Mouse (Mus musculus): Measurements from ENCODE around the gene Rdh5.

Gene Rdh5

DNA sequence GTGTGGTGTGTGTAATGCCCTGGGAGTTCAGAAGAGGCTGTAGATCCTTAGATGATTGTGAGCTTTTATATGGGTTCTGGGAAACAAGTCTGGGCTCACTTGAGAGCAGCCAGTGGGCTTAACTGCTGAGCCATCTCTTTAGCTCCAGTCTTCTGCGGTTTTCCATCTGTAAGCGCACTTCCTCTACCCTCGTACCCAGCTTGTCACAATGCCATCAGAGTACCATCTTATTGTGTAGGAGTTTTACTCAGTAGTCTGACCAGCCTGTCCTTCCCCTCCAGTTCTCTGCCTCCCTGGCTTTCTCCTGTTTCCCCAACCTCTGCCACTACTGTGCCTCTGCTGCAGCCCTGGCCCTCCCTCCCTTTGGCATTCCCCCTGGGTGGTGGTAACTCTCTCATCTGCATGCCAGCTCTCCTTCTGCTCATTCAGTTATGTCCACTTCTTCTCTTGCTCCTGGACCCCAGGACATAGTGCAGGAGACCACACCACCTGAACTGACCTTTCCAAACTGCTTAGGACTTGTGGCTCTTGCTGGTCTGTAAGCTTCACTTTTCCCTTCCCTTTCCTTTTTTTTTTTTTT is 20.2 kb downstream of the Rdh5 start:
- DNase-seq, result peak; percentile 90

DNA sequence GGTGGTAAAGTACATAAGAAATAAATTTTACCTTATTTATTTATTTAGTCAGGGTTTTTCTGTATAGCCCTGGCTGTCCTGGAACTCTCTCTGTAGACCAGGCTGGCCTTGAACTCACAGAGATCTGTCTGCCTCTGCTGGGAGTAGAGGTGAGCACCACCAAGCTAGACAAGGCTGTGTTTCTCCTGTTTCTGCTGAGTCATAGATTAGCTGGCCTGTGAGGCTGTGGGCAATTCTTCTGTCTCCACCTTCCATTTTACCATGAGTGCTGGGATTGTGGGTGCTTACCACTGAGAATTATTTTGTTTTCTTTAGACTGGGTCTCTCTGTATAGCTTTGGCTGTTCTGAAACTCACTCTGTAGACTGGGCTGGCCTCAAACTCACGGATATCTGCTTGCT is 21.3 kb downstream of the Rdh5 start:
- DNase-seq, result no peak

DNA sequence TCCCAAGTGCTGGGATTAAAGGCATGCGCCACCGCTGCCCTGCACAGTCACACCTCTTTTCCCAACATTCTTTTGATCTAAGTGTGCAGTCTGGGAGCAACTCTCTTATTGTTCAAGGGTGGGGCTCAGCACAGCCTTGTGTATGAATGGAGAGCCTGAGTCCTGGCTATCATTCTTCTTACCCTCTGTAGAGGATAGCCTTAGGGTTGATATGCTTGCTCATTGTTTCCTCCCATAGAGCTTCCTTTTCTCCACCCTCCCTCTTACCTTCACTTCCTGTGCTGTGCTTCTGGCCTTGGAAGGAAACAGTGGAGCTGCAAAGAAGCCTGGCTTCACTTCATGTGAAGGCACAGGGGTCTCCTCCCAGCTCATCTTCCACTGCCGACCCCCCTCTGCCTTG is 22.0 kb downstream of the Rdh5 start, which contains the start of gene Cd63:
TSS of gene Cd63 (plus strand) at position 292 of the 400 bp plus-strand sequence.
- DNase-seq, result peak; percentile 84

DNA sequence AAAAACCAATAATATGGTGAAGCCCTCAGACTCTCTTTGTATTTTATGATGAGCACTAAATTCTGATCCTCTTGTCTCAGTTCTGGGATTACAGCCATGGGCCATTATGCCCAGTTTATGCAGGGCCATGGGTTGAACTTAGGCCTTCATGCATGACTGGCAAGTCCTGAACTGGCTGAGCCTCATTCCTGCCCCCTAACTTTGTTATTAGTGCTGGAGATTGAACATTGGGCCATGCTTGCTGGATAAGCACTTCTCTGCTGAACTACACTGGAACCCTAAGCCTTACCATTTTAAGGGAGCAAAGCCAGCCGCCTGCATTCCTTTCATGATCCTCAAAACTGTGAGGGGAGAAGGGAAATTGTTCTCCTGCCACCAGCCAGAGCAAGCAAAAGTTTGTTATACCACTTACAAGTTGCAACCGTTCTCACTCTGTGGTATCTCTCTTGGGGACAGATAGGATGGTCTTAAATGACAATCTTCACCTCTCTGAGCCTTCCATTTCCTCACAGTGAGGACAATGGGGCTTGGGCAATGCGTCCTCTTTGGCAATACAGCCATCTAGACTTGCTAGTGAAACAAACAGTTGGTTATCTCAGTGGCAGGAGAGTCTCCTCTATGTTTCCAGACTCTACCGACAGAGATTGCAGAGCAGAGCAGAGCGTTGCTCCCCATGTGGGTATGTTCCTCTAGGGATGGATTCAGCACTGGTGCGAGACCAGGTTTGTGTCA is 22.8 kb downstream of the Rdh5 start:
- DNase-seq, result no peak

DNA sequence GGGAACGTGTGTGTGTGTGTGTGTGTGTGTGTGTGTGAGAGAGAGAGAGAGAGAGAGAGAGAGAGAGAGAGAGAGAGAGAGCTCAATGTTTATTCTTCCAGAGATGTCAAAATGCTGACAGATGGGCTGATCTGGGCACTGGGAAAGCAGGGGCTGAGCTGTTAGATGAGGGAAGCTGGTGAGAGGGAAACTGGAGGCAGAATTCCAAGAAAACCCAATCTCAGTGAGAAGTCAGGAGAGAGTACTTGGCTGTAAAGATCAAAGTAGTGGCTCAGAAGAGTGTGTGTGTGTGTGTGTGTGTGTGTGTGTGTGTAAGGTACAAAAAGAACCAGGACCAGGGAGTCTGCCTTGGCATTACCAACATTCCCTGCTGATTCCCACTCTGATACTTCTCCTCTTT is 25.2 kb downstream of the Rdh5 start:
- no peak for DNase-seq

DNA sequence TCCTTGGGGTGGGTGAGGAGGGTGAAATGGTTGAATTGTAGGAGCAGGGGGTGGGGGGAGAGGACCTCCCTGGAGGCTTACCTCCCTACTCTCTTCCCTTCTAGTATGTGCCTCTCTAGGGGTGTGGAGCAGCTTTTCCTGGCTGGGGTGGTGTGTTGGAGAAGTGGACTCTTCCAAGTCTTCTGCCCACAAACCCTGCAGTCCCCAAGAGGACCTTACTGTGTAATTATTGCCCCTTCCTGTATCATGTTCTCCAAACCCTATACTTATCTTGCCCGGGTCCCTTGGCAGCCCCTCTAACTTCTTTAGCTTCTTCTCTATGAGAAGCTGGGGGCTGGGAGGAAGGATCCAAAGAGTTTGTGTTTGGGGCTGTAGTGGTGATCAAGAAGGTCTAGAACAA is 25.9 kb downstream of the Rdh5 start:
- no peak for DNase-seq

DNA sequence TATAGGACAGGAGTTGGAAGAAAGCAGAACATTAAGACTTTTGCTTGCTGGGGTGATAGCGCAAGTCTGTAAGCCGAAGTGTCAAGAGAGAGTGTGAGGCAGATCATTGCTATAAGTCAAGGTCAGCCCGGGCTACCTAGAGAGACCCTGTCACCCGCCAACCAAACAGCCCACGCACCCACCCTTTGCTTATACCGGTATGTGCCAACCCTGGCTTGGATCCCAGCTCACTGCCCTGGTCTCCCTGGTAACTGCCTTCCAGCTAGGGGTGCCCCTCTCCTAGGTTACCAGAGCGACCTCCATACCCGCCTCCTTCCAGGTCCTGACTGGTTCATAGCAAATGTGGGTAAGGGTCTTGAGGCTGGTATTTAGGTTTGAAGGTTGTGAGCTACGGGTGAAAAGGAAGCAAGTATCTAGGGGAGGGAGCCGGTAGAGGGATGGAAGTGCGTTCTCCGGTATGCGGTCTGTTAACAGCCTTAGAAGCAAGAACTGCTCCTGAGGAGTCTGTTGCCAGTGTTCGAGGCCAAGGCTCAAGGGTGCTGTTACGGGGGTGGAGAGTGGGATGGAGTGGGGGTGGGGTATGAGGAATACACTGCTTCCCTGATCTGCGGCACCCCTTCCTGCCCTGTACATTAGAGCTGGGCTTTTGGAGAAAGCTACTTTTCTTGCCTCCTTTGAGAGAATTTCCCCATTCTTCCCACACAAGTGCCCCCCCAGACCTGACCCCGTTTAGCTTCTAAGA is 26.6 kb downstream of the Rdh5 start:
- peak; percentile 94 for DNase-seq

DNA sequence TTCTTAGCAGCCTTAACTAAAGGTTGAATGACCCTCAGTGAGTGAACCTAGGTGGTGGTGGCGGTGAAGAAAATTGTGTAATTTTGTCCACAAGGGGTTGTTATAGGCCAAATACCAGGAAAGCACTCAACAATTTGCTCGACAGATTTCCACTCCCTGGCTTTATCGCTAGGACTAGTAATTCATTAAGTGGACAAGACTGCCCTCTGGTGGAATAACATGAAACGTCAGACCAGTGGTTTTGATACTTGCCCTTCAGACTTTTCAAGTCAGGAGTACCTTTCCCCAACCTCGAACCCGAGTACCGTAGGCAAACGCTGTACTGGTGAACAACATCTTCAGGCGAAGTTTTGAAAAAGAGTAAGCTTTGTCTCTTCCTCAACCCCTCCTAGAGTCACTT is 27.3 kb downstream of the Rdh5 start:
- peak; percentile 93 for DNase-seq

DNA sequence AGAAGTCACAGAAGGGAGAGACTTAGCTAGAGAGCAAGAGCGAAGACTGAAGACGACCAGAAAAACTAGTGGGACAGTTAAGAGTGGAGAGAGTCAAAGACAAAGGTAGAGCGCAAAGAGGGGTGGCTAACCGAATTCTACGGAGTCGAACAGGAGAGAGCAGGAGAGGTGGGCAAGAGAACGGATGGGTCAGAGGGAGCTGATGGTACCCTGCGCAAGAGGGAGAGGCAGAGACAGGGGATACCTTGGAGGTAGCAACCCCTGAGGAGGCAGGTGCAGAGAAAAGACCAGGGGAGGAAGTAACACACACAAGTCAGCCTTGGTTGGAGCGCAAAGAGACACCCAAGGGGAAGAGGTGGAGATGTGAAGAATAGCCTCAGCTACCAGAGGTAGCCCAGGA is 30.4 kb downstream of the Rdh5 start:
- DNase-seq, result peak; percentile 82

DNA sequence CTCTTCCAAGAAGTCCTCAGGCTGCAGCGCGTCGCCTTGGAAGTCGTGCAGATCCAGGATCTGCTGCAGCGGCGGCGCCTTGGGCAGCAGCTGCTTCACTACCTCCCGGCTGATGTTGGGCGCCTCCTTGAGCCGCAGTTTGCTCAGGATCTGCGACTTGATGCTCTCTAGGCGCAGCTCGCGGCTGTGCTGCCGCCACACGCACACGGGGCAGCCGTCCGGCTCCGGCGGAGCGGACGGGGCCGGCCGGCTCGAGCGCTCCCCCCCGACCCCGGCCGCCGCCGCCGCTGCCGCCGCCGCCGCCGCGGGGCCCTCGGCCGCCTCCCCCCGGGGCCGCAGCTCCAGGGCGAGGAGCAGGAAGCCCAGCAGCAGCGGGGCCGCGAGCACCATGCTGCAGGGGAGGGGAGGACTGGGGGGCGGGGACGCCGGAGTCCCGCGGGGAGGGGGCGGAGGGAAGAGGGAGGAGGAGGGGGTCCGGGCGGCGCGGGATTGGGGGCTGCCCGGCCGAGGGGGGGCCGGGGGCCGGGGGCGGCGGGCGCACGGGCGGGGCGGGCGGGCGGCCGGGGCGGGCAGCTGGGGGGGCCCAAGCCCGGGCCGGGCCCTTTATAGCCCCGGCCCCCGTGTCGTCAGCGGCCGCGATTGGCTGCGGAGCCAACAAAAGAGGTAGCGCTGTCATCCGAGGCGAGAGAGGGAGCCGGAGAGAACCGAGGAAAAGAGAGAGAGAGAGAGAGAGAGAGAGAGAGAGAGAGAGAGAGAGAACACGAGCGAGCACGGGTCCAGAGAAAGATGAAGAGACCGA is 31.2 kb downstream of the Rdh5 start, which contains the start of gene Gdf11:
TSS of gene Gdf11 (minus strand) at position 423 of the 799 bp plus-strand sequence.
- DNase-seq, result peak; percentile 96

DNA sequence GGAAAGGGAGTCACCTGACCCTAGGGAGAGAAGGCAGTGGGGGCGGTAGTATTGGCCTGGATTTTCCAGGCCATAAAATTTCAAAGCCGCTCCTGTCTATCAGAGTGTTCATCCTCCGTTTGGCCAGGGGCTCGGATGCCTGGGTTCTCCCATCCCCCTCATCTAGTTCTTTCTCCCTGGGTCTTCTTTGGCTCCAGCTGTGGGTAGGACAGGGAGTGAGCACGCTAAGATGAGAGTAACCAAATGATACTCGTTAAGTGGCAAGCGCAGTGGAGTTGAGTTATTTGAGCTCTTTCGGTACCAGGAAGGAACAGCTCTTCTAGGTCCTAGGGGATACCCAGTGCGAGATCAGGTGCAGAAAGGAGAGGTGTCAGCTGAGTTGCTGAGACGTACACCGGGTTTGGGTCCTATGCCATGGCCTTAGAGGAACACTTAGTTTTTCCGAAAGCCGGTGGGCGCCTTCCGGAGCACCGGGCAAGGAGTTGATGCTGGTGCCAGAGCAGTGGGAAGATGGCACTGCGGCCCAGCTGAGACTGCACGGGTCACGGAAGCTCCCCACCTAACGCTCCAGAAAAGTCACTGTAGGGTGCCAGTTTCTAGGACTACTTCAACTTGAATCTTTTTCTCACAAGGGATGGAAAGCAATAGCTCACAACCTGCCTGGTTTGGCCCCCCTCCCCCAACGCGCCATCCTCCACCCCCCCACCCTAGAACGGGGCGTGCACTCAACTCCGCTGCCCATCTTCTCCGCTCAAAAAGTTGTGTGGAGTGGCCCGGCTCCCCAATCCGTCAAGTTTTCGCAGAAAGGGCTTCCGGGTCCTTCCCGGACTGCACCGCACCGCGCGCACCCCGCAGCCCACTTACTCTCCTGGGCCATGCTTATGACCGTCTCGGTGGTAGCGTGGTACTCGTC is 32.0 kb downstream of the Rdh5 start:
- DNase-seq, result peak; percentile 92

DNA sequence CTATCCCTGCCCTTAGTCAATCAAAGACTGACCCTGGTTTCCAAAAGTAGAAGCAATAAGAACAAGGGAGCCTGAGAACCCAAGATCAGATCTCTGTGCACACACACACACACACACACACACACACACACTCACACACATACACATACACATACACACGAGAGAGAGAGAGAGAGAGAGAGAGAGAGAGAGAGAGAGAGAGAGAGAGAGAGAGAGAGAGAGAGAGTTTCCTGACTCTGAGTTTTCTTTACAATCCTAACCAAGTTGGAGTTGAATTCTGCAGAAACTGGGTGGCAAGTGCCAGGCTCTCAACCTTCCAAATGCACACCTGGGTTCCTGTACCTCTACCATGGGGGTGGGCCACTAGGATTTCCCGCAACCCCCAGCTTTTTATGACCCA is 32.8 kb downstream of the Rdh5 start:
- DNase-seq, result no peak

DNA sequence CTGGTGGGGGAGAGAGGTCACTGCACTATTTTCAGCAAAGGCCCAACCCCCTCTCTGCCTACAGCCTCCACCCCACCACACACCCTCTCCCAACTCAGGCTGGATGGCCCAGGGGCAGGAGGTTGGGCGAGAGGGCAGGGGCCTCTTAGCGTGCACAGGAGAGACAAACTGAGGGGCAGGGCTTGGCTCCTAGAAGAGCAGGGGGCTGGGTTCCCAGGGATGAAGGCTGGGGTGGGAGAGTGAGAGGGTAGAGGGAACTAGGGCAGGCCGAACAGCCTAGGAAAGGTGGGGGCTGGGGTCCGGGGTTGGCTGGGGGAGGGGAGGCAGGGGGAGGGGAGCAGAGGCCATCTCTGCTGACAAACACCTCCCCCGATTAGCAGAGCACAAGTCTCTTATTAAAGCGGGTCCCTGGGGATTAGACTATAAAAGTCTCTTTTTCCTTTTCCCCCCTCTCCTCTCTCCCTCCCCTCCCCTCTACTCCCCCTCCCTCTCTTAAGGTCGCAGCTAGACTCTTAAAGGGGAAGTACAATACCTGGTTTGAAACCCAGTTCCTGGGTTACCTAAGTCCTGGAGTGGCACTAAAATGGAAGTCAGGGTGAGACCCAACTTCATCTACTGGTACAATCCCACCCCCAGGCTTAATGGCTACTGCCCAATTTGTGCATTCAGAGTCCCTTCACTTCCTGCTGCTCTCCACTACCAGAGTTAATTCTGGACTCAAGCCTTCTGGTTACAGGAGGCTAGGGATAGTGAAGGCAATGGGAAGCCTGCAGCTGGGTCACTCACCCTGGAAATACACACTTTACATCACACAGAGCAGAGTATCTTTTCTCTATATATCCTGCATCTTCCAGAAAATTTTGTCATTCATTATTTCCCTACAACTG is 33.5 kb downstream of the Rdh5 start:
- peak; percentile 90 for DNase-seq

DNA sequence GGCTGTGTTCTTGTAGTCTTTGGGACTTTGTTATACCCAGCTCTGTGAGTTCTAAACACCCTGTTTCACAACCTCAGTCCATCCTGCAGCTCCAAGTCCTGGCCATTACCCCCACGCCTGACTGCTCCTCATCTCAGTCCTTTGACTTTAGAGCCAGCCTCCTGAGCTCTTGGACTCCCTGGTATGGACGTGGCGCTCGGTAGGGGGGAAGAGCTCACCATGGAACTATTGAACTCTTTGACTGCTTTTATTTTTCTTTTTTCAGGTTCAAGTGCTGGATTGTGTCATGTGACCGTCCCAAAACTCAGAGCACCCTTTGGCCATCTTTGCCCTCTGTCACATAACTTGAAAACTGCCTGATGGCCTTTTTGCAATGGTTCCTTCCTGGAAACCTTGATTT is 40.6 kb downstream of the Rdh5 start:
- peak; percentile 72 for DNase-seq

DNA sequence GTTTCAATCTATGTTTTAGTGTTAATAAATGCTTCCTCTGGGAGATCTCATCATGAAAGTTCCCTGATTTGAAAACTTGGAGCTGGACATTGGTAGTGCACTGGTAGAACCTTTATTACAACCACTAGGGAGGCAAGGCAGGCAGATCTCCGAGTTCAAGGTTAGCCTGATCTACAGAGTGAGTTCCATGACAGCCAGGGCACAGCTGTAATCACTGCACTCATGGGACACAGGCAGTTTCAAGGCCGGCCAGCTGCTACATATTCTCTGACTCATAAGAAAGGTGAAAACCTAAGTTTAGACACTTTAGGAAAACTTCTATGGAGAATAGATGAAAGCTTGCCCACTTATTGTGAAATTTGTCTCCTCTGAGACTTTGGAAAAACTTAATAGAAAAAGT is 43.9 kb downstream of the Rdh5 start:
- DNase-seq, result peak; percentile 39

DNA sequence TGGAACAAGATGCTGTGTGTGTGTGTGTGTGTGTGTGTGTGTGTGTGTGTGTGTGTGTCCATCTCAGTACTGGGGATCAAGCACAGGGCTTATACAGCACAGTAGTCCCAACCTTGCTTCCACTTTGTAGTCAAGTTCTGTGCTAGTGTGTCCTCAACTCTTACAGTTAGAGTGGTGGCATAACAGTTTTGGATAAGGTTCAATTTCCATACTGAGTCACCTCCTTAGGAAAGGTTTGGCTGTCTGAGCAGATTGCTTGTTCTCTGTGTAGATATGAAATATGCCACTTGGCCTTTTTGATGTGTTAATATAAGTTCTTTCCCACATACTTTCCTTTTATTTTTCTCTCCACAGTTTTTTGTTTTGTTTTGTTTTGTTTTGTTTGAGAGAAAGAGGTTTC is 44.4 kb downstream of the Rdh5 start:
- DNase-seq, result no peak

DNA sequence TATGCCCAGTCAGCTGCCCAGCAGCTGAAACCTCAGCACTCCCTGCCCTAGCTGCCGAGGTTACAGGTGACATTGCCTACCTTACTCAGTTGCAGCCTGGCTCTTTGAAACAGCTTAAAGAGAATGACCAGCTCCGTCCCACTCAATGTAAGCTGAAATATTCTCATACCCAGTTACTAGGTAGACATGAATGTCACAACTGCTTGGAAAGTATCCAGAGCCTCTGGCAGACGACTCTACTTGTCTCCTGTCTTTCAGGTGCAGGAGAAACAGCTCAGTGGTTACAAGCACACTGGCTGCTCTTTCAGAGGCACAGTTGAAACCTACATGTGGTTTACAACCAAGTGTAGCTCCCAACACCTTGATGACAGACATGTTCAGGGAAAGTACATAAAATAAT is 52.3 kb downstream of the Rdh5 start:
- peak; percentile 53 for DNase-seq

DNA sequence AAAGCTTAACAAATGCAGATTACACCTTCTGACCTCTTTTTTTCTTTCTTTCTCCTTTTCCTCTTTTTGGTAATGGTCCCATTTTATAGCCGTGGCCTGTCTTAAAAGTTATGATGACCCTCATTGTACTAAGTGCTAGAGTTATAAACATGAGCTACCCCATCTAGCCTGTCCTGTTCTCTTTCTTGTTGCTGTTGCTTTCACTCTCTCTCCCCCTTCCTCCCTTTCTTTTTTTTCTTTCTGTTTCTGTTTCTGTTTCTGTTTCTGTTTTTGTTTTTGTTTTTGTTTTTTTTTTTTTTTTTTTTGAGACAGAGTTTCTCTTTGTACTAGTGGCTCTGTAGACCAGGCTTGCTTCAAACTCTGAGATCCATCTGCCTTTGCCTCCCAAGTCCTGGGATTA is 56.2 kb downstream of the Rdh5 start:
- no peak for DNase-seq

DNA sequence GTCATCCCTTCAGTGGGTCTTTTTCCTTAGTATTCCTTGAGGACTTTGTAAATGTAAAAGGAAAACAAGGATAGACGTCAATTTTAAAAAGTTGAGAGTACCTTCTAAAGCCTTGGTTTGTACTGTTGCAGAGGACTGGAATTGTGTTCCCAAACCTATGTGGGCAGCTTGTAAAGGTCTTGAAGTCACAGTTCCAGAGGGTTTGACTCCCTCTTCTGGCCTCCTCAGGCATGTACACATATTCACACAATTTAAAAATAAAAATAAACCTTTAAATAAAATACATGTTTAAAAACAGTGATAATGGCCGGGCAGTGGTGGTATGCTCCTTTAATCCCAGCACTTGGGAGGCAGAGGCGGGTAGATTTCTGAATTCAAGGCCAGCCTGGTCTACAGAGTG is 56.6 kb downstream of the Rdh5 start:
- no peak for DNase-seq
